17 mouse cellular contexts compared by ENCODE assay signal in the genomic region with DNA sequence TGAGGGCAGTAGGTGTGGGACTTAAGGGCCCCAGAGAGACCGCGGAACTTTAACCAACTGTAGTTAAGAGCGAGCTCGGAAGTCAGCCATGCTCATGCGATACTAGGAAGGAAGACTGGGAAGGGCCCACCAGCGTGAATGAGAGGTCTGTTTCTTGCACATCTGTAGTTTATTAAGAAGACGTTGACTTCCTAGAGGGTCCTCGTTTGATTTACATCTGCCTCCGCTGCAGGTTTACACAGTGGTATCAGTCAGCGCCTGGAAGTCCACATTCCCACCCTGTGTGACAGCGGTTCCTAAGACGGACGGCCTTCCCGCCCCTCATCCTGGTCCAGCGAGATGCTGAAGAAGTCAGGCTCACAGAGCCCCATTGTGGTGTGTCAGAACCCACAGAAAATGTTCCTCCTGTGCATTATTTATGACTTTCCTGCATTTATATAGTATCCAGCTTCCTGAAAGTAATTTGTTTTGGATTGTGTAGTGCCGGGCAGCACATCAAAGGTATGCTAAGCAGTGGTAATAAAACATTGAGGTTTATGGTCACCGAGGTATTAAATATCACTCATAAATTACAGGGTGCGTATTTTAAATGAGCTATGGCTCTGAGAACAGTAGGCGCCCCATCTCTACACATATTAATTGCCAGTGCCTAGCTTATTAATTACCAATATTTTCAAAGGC.
A peak's percentile ranks its signal among the peaks of the same experiment; 100 is the strongest.
DNase-seq lines count a peak whose midpoint lies in the region; ATAC-seq lines count a peak whose summit lies in the region.
"Had no signal": no experiment of that assay in that cellular context is flagged by ENCODE, and none has a peak within 500 bp of the region (broad histone marks: within the 10 kb centered on the region; RNA-seq: fewer than 3 reads in every experiment).

No protein-coding gene starts in this region.

- no peak overlapping the region for H3K9ac ChIP-seq in embryonic facial prominence, embryonic 13.5 days
- H3K9ac ChIP-seq in limb, embryonic 13.5 days = peak overlapping the region; percentile 25; the same call in 1 of the 2 replicates
- H3K9ac ChIP-seq: forebrain, embryonic 12.5 days; heart, embryonic 12.5 days; hindbrain, embryonic 13.5 days; liver, embryonic 13.5 days; midbrain, embryonic 12.5 days; stomach, embryonic 15.5 days had no signal

- peak overlapping the region; percentile 35 for H3K27ac ChIP-seq in embryonic facial prominence, embryonic 13.5 days
- H3K27ac ChIP-seq in limb, embryonic 13.5 days = peak overlapping the region; percentile 67; the same call in 1 of the 2 replicates
- H3K27ac ChIP-seq: forebrain, embryonic 12.5 days; hindbrain, embryonic 13.5 days; liver, embryonic 13.5 days; midbrain, embryonic 12.5 days; stomach, embryonic 15.5 days had no signal

- H3K27me3 ChIP-seq in embryonic facial prominence, embryonic 13.5 days = no peaks in the 10 kb centered on the region
- H3K27me3 ChIP-seq in limb, embryonic 13.5 days = no peaks in the 10 kb centered on the region
- H3K27me3 ChIP-seq: forebrain, embryonic 12.5 days; heart, embryonic 12.5 days; hindbrain, embryonic 13.5 days; liver, embryonic 13.5 days; midbrain, embryonic 12.5 days; stomach, embryonic 15.5 days had no signal

- no peaks in the 10 kb centered on the region for H3K36me3 ChIP-seq in embryonic facial prominence, embryonic 13.5 days
- H3K36me3 ChIP-seq in limb, embryonic 13.5 days = no peaks in the 10 kb centered on the region
- H3K36me3 ChIP-seq: forebrain, embryonic 12.5 days; heart, embryonic 12.5 days; hindbrain, embryonic 13.5 days; liver, embryonic 13.5 days; midbrain, embryonic 12.5 days; stomach, embryonic 15.5 days had no signal

- no peaks in the 10 kb centered on the region for H3K9me3 ChIP-seq in embryonic facial prominence, embryonic 13.5 days
- no peaks in the 10 kb centered on the region for H3K9me3 ChIP-seq in limb, embryonic 13.5 days
- H3K9me3 ChIP-seq: forebrain, embryonic 12.5 days; heart, embryonic 12.5 days; hindbrain, embryonic 13.5 days; liver, embryonic 13.5 days; midbrain, embryonic 12.5 days; stomach, embryonic 15.5 days had no signal

- DNase-seq in kidney, postnatal 4 days = peak; percentile 14 to 19
- DNase-seq in kidney, postnatal 14 days = no peak
- peak; percentile 13 for DNase-seq in yolk sac, embryonic 10.5 days (ENCODE audit: low spot score)
- no peak for DNase-seq in ovary, postnatal 14 days (ENCODE audit: low spot score)
- DNase-seq: adrenal gland, postnatal 36 days; kidney, postnatal 36 days; liver, embryonic 13.5 days; thymus, postnatal 25 days had no signal

- H3K4me3 ChIP-seq in embryonic facial prominence, embryonic 13.5 days = 0 out of 2 replicates have a peak overlapping the region, but pooled peaks have one; percentile 8
- H3K4me3 ChIP-seq in limb, embryonic 13.5 days = peak overlapping the region; percentile 22
- H3K4me3 ChIP-seq: forebrain, embryonic 12.5 days; heart, embryonic 12.5 days; hindbrain, embryonic 13.5 days; liver, embryonic 13.5 days; midbrain, embryonic 12.5 days; myocyte; stomach, embryonic 15.5 days had no signal

- ATAC-seq in embryonic facial prominence, embryonic 13.5 days (ENCODE audit: insufficient number of reproducible peaks, insufficient read depth, low FRiP score, low TSS enrichment, low read depth) = no peak; the same call in 1 of the 2 replicates
- peak; percentile 87 for ATAC-seq in limb, embryonic 13.5 days (ENCODE audit: low FRiP score, low read depth)
- ATAC-seq in megakaryocyte, adult 5-6 weeks (ENCODE audit: poor library complexity, severe bottlenecking) = no peak

- peaks cover 20% of the 10 kb centered on the region for H3K4me1 ChIP-seq in embryonic facial prominence, embryonic 13.5 days
- H3K4me1 ChIP-seq in limb, embryonic 13.5 days = peaks cover 18% of the 10 kb centered on the region
- H3K4me1 ChIP-seq: forebrain, embryonic 12.5 days; hindbrain, embryonic 13.5 days; liver, embryonic 13.5 days; midbrain, embryonic 12.5 days; stomach, embryonic 15.5 days had no signal

- WGBS in embryonic facial prominence, embryonic 13.5 days = 30% methylated on average over 19 of the region's 19 CpGs
- WGBS in limb, embryonic 13.5 days = 5% methylated on average over 19 of the region's 19 CpGs

- H3K4me2 ChIP-seq in embryonic facial prominence, embryonic 13.5 days = peak overlapping the region; percentile 51
- H3K4me2 ChIP-seq in limb, embryonic 13.5 days (replicated peaks) = peak overlapping the region; percentile 58
- H3K4me2 ChIP-seq: forebrain, embryonic 12.5 days; heart, embryonic 12.5 days; hindbrain, embryonic 13.5 days; liver, embryonic 13.5 days; midbrain, embryonic 12.5 days; stomach, embryonic 15.5 days had no signal

Comparison
In these comparisons a context has a peak if more than half of its experiments do, and no peak if none do; other contexts are left out.
1. DNase-seq: peak in kidney, postnatal 4 days (2 of 2) and yolk sac, embryonic 10.5 days (single experiment); none in kidney, postnatal 14 days (single experiment) and ovary, postnatal 14 days (single experiment).